Mouse (Mus musculus) embryonic facial prominence, embryonic 10.5 days (tissue): ENCODE results near the gene Orai2. TPM values are rescaled to one million over a fixed set of nuclear protein-coding genes. Genes with fewer than 3 reads are reported as not detected.

Source experiments
- DNase-seq: peaks from one replicate; pipeline ENCODE4 v3.0.0-alpha.2; 2017; ENCODE audit warnings: low spot score
- H3K27ac ChIP-seq: fragments of 300-500 bp; sonication (generic); replicated peaks from 2 replicates; pipeline ENCODE4 v1.5.1; 2016; ENCODE audit warnings: mild to moderate bottlenecking
- H3K27me3 ChIP-seq: fragments of 300-500 bp; sonication (generic); replicated peaks from 2 replicates; pipeline ENCODE4 v1.6.1; 2016; ENCODE audit warnings: low read depth, mild to moderate bottlenecking; ENCODE audit not compliant: poor library complexity, severe bottlenecking
- H3K36me3 ChIP-seq: fragments of 300-500 bp; sonication (generic); replicated peaks from 2 replicates; pipeline ENCODE4 v1.6.1; 2016; ENCODE audit warnings: mild to moderate bottlenecking, moderate library complexity
- H3K4me1 ChIP-seq: fragments of 300-500 bp; sonication (generic); 2 replicates; pipeline ENCODE4 v1.6.1; 2016
- H3K4me3 ChIP-seq: fragments of 300-500 bp; sonication (generic); 2 replicates; pipeline ENCODE4 v1.5.1; 2016; ENCODE audit warnings: mild to moderate bottlenecking, moderate library complexity
- H3K9me3 ChIP-seq: fragments of 300-500 bp; sonication (generic); 2 replicates; pipeline ENCODE4 v1.6.1; 2016; ENCODE audit warnings: mild to moderate bottlenecking
- WGBS: fragments of 180-500 bp; shearing (Covaris S2); methylation state at CpG from one replicate; pipeline ENCODE4 v1.1.7; 2016; 5-methylcytosine and 5-hydroxymethylcytosine counted together
- polyA plus RNA-seq: library from polyadenylated mRNA; unstranded; fragments of >200 nt; fragmentation: Nextera tagmentation; extraction: Ambion mirVana; gene quantifications from 2 replicates; pipeline ENCODE4 v1.2.1, GENCODE M21; 2016

Gene Orai2
- polyA plus RNA-seq, 1 experiment from 2014 or later, result 8.2 TPM

GRCm38 (mm10) chr5:136198474-136199391 is 28.2 kb upstream of the Orai2 start, which contains the start of gene Prkrip1:
TSS of gene Prkrip1 (minus strand) at chr5:136198963.
- Histone ChIP-seq H3K4me1 (peaks cover 22% of the 10 kb centered on the region), H3K27ac (peak within 1 kb of the TSS; percentile 89), H3K9me3 (peaks cover 2% of the 10 kb centered on the region; the same call in 1 of the 2 replicates), H3K36me3 (peaks cover 40% of the 10 kb centered on the region), H3K4me3 (peak within 1 kb of the TSS; percentile 99), H3K27me3 (no peaks in the 10 kb centered on the region)
- under 1% methylated on average over 62 of the region's 62 CpGs for WGBS
- peak; percentile 98 for DNase-seq

- Histone ChIP-seq H3K9me3 (no peaks in the 10 kb centered on the region), H3K27ac (no peak overlapping the region), H3K27me3 (no peaks in the 10 kb centered on the region), H3K36me3 (peaks cover 97% of the 10 kb centered on the region), H3K4me3 (no peak overlapping the region), H3K4me1 (no peaks in the 10 kb centered on the region)
- DNase-seq, result no peak
- 84% methylated on average over 7 of the region's 7 CpGs for WGBS
These were observed 21.4 kb upstream of the Orai2 start for GRCm38 (mm10) chr5:136191870-136192269.

- H3K4me1 ChIP-seq, result no peaks in the 10 kb centered on the region
- no peaks in the 10 kb centered on the region for H3K9me3 ChIP-seq
- H3K36me3 ChIP-seq, result peaks cover 96% of the 10 kb centered on the region
- no peak overlapping the region for H3K4me3 ChIP-seq
- no peak overlapping the region for H3K27ac ChIP-seq
- no peaks in the 10 kb centered on the region for H3K27me3 ChIP-seq
- 56% methylated on average over 4 of the region's 4 CpGs for WGBS
- DNase-seq, result peak; percentile 53
These were observed 16.2 kb upstream of the Orai2 start for GRCm38 (mm10) chr5:136186723-136187122.

- H3K27me3 ChIP-seq, result no peaks in the 10 kb centered on the region
- no peak for DNase-seq
- no peak overlapping the region for H3K4me3 ChIP-seq
- H3K36me3 ChIP-seq, result peaks cover 96% of the 10 kb centered on the region
- H3K4me1 ChIP-seq, result no peaks in the 10 kb centered on the region
- no peak overlapping the region for H3K27ac ChIP-seq
- no peaks in the 10 kb centered on the region for H3K9me3 ChIP-seq
- 92% methylated on average over 7 of the region's 7 CpGs for WGBS
These were observed 13.3 kb upstream of the Orai2 start for GRCm38 (mm10) chr5:136183766-136184165.

- 91% methylated on average over 4 of the region's 4 CpGs for WGBS
- no peaks in the 10 kb centered on the region for H3K27me3 ChIP-seq
- no peaks in the 10 kb centered on the region for H3K4me1 ChIP-seq
- DNase-seq, result no peak
- H3K27ac ChIP-seq, result no peak overlapping the region
- H3K4me3 ChIP-seq, result no peak overlapping the region
- H3K9me3 ChIP-seq, result no peaks in the 10 kb centered on the region
- H3K36me3 ChIP-seq, result peaks cover 96% of the 10 kb centered on the region
These were observed 12.3 kb upstream of the Orai2 start for GRCm38 (mm10) chr5:136182830-136183229.

GRCm38 (mm10) chr5:136182049-136182448 is 11.5 kb upstream of the Orai2 start:
- no peaks in the 10 kb centered on the region for H3K4me1 ChIP-seq
- H3K36me3 ChIP-seq, result peaks cover 98% of the 10 kb centered on the region
- H3K27me3 ChIP-seq, result no peaks in the 10 kb centered on the region
- WGBS, result 91% methylated on average over 6 of the region's 6 CpGs
- no peak for DNase-seq
- no peaks in the 10 kb centered on the region for H3K9me3 ChIP-seq
- H3K4me3 ChIP-seq, result no peak overlapping the region
- no peak overlapping the region for H3K27ac ChIP-seq

- H3K4me3 ChIP-seq, result no peak overlapping the region
- no peak for DNase-seq
- H3K4me1 ChIP-seq, result no peaks in the 10 kb centered on the region
- no peaks in the 10 kb centered on the region for H3K9me3 ChIP-seq
- no peak overlapping the region for H3K27ac ChIP-seq
- H3K36me3 ChIP-seq, result peaks cover 97% of the 10 kb centered on the region
- no peaks in the 10 kb centered on the region for H3K27me3 ChIP-seq
- WGBS, result 94% methylated on average over 6 of the region's 6 CpGs
These were observed 10.7 kb upstream of the Orai2 start for GRCm38 (mm10) chr5:136181197-136181596.

- 90% methylated on average over 5 of the region's 5 CpGs for WGBS
- Histone ChIP-seq H3K4me3 (no peak overlapping the region), H3K4me1 (no peaks in the 10 kb centered on the region), H3K9me3 (no peaks in the 10 kb centered on the region), H3K36me3 (peaks cover 81% of the 10 kb centered on the region), H3K27ac (no peak overlapping the region), H3K27me3 (no peaks in the 10 kb centered on the region)
- DNase-seq, result no peak
These were observed 9.1 kb upstream of the Orai2 start for GRCm38 (mm10) chr5:136179594-136179993.

- no peak overlapping the region for H3K27ac ChIP-seq
- H3K27me3 ChIP-seq, result peaks cover 7% of the 10 kb centered on the region; the same call in 1 of the 2 replicates
- no peak overlapping the region for H3K4me3 ChIP-seq
- H3K36me3 ChIP-seq, result peaks cover 23% of the 10 kb centered on the region
- no peak for DNase-seq
- H3K9me3 ChIP-seq, result no peaks in the 10 kb centered on the region
- WGBS, result 60% methylated on average over 9 of the region's 9 CpGs
- peaks cover 21% of the 10 kb centered on the region for H3K4me1 ChIP-seq
These were observed 3.3 kb upstream of the Orai2 start for GRCm38 (mm10) chr5:136173606-136174463.

- peaks cover 18% of the 10 kb centered on the region for H3K36me3 ChIP-seq
- no peak overlapping the region for H3K4me3 ChIP-seq
- no peak for DNase-seq
- WGBS, result 77% methylated on average over 9 of the region's 9 CpGs
- peaks cover 21% of the 10 kb centered on the region for H3K4me1 ChIP-seq
- H3K27me3 ChIP-seq, result peaks cover 7% of the 10 kb centered on the region; the same call in 1 of the 2 replicates
- H3K27ac ChIP-seq, result no peak overlapping the region
- peaks cover 4% of the 10 kb centered on the region; the same call in 1 of the 2 replicates for H3K9me3 ChIP-seq
These were observed 2.4 kb upstream of the Orai2 start for GRCm38 (mm10) chr5:136172939-136173338.

GRCm38 (mm10) chr5:136171363-136172341 is 1.1 kb upstream of the Orai2 start:
- DNase-seq, result no peak
- peaks cover 7% of the 10 kb centered on the region; the same call in 1 of the 2 replicates for H3K27me3 ChIP-seq
- WGBS, result 39% methylated on average over 17 of the region's 17 CpGs
- peak overlapping the region; percentile 75; the same call in 1 of the 2 replicates for H3K27ac ChIP-seq
- H3K4me1 ChIP-seq, result peaks cover 21% of the 10 kb centered on the region
- H3K9me3 ChIP-seq, result peaks cover 6% of the 10 kb centered on the region; the same call in 1 of the 2 replicates
- peak overlapping the region; percentile 64 for H3K4me3 ChIP-seq
- peaks cover 16% of the 10 kb centered on the region for H3K36me3 ChIP-seq
